Mouse (Mus musculus) G1E-ER4 (cell line): ENCODE results near the gene Atxn2l. TPM values are rescaled to one million over a fixed set of nuclear protein-coding genes. Genes with fewer than 3 reads are reported as not detected.

ENCODE experiments used
- GATA1 ChIP-seq: IDR thresholded peaks from one replicate; pipeline ENCODE4 v1.8.0; 2012; ENCODE audit warnings: low read length, inconsistent platforms
- polyA plus RNA-seq: library from polyadenylated mRNA; stranded (reverse); fragments of >175 nt; gene quantifications from 2 replicates; pipeline ENCODE4 v1.2.3, GENCODE M21; 2012

Gene Atxn2l
- polyA plus RNA-seq, 1 experiment: 756 TPM

- TF ChIP-seq GATA1: no peak
These were observed 46.6 kb downstream of the Atxn2l start for GRCm38 (mm10) chr7:126456382-126457266.

- TF ChIP-seq GATA1: no peak
These were observed 48.0 kb downstream of the Atxn2l start for GRCm38 (mm10) chr7:126455242-126455641.

- no peak for TF ChIP-seq GATA1
These were observed 49.4 kb downstream of the Atxn2l start for GRCm38 (mm10) chr7:126453861-126454260.

GRCm38 (mm10) chr7:126452244-126452643 lies 51.0 kb downstream of the Atxn2l start:
- no peak for TF ChIP-seq GATA1

GRCm38 (mm10) chr7:126450641-126451040 lies 52.6 kb downstream of the Atxn2l start:
- TF ChIP-seq GATA1: no peak

- TF ChIP-seq GATA1: no peak
These were observed 53.2 kb downstream of the Atxn2l start for GRCm38 (mm10) chr7:126449991-126450390.

- no peak for TF ChIP-seq GATA1
These were observed 54.8 kb downstream of the Atxn2l start for GRCm38 (mm10) chr7:126448481-126448880.

GRCm38 (mm10) chr7:126446217-126446616 lies 57.0 kb downstream of the Atxn2l start:
- no peak for TF ChIP-seq GATA1

GRCm38 (mm10) chr7:126445104-126445815 lies 58.0 kb downstream of the Atxn2l start:
- no peak for TF ChIP-seq GATA1

- TF ChIP-seq GATA1: no peak
These were observed 58.7 kb downstream of the Atxn2l start for GRCm38 (mm10) chr7:126444536-126444935.

- TF ChIP-seq GATA1: no peak
These were observed 59.2 kb downstream of the Atxn2l start for GRCm38 (mm10) chr7:126443997-126444396.

Other genes with a start within 250 kb of the Atxn2l start
- gene Sbk1, start 230.8 kb downstream of the Atxn2l start, polyA plus RNA-seq: 0.49 and 0.53 TPM in 2 replicates
- 39.8 and 40.7 TPM in 2 replicates for gene Lat, start 133.9 kb downstream of the Atxn2l start, polyA plus RNA-seq
- gene Spns1, start 126.0 kb downstream of the Atxn2l start, polyA plus RNA-seq: 73.9 and 89.7 TPM in 2 replicates
- gene Nfatc2ip, start 106.7 kb downstream of the Atxn2l start, polyA plus RNA-seq: 5.3 and 5.9 TPM in 2 replicates
- gene Cd19, start 88.5 kb downstream of the Atxn2l start, polyA plus RNA-seq: not detected in 2 replicates
- 30.3 and 38.5 TPM in 2 replicates for gene Rabep2, start 74.7 kb downstream of the Atxn2l start, polyA plus RNA-seq
- not detected in 2 replicates for gene Atp2a1, start 40.3 kb downstream of the Atxn2l start, polyA plus RNA-seq
- gene Sh2b1, start 28.0 kb downstream of the Atxn2l start, polyA plus RNA-seq: 76.8 and 80.0 TPM in 2 replicates
- 56.0 and 136 TPM in 2 replicates for gene Tufm, start 16.1 kb downstream of the Atxn2l start, polyA plus RNA-seq
- 110 and 118 TPM in 2 replicates for gene Eif3c, start 63.0 kb upstream of the Atxn2l start, polyA plus RNA-seq
- 0.21 and 0.26 TPM in 2 replicates for gene Apobr, start 81.5 kb upstream of the Atxn2l start, polyA plus RNA-seq
- 5.7 and 6.6 TPM in 2 replicates for gene Cln3, start 82.4 kb upstream of the Atxn2l start, polyA plus RNA-seq
- gene Il27, start 91.5 kb upstream of the Atxn2l start, polyA plus RNA-seq: not detected in 2 replicates
- 5.6 and 7.9 TPM in 2 replicates for gene Nupr1, start 127.4 kb upstream of the Atxn2l start, polyA plus RNA-seq
- gene Sgf29, start 145.9 kb upstream of the Atxn2l start, polyA plus RNA-seq: 68.8 and 176 TPM in 2 replicates
- gene Sult1a1, start 173.0 kb upstream of the Atxn2l start, polyA plus RNA-seq: not detected in 2 replicates
- 143 and 256 TPM in 2 replicates for gene Bola2, start 192.0 kb upstream of the Atxn2l start, polyA plus RNA-seq
- 3.4 and 8.5 TPM in 2 replicates for gene Slx1b, start 192.3 kb upstream of the Atxn2l start, polyA plus RNA-seq
- gene Coro1a, start 204.3 kb upstream of the Atxn2l start, polyA plus RNA-seq: 13.7 TPM in 2 replicates